Mouse (Mus musculus) myocyte (in vitro differentiated cells): ENCODE data around the gene Grm1.

Source experiments
- E2F4 ChIP-seq: IDR thresholded peaks from one replicate; pipeline ENCODE4 v1.6.1; 2011; ENCODE audit warnings: mild to moderate bottlenecking, control low read depth, moderate library complexity; ENCODE audit not compliant: insufficient read depth
- POLR2A ChIP-seq: IDR thresholded peaks from one replicate; pipeline ENCODE4 v1.6.1; 2011; ENCODE audit warnings: low read depth, mild to moderate bottlenecking, control low read depth, moderate library complexity; ENCODE audit not compliant: insufficient read length
- POLR2AphosphoS2 ChIP-seq: IDR thresholded peaks from one replicate; pipeline ENCODE4 v1.6.1; 2011; ENCODE audit warnings: low read depth, control low read depth; ENCODE audit not compliant: insufficient read length

GRCm38 (mm10) chr10:10809777-10810176, 272.4 kb downstream of the Grm1 start:
- TF ChIP-seq E2F4 (no peak), POLR2AphosphoS2 (no peak), POLR2A (no peak)
